Mouse (Mus musculus) frontal cortex, adult 2 months (tissue): ENCODE measurements around the gene Ciapin1. TPM values are rescaled to one million over a fixed set of nuclear protein-coding genes. Genes with fewer than 3 reads are reported as not detected.
"Not testable (repeated sequence)": the region's sequence is repeated elsewhere in the genome, so short reads cannot be mapped to it uniquely, and the experiment has no call there.

Experiments
- DNase-seq, 2 experiments: peaks; one replicate each; pipeline ENCODE4 v3.0.0; 2022; ENCODE audit warnings: low spot score in 1 of 2; ENCODE audit errors: extremely low spot score in 1 of 2
- polyA plus RNA-seq: library from polyadenylated mRNA; depleted of rRNA; stranded (reverse); fragments of >200 nt; gene quantifications from 2 replicates; pipeline ENCODE4 v1.2.3, GENCODE M21; 2012

Gene Ciapin1
- polyA plus RNA-seq, 1 experiment, result 44.8 TPM

DNA sequence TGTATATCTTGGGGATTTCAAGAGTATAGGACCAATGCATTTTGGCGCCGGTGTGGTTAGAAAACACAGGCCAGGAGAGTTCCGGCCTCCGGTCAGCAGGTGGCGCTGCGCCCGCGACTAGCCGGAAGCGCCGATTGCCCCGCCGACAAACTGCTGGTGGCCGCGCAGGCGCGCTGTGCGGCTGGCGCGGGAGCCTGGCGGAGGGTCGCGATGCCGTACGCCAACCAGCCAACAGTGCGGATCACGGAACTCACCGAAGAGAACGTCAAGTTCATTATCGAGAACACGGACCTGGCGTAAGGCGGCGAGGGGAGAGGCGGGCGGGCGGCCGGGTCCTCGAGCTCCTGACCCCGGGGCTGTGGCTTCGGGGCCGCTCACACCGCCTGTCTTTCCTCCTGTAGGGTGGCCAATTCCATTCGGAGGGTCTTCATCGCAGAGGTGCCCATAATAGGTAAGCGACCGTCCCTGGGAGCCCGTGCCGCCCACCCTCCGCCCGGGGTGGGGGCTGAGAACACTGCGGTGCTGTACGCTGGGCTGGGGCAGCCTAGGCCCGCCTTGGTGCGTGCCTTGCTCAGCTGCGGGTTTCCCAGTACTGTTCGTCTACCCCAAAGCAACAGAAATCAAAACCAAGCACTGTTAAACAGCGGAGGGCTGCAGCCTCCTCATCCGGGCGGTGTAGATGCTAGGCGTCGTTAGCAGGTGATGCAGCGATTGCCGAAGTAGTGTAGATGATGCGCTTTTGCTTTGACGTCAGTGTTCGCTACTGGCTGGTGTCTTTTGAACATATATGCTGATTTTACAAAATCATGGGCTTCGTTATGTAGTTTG, 19.4 kb upstream of the Ciapin1 start, which contains the start of gene Polr2c:
Gene Polr2c, plus strand, starts transcription at position 105 of the 828 bp plus-strand sequence.
- DNase-seq, result peak; percentile 79 to 96

- no peak for DNase-seq
Measured at GRCm38 (mm10) chr8:94857011-94857345, 18.8 kb upstream of the Ciapin1 start.

DNA sequence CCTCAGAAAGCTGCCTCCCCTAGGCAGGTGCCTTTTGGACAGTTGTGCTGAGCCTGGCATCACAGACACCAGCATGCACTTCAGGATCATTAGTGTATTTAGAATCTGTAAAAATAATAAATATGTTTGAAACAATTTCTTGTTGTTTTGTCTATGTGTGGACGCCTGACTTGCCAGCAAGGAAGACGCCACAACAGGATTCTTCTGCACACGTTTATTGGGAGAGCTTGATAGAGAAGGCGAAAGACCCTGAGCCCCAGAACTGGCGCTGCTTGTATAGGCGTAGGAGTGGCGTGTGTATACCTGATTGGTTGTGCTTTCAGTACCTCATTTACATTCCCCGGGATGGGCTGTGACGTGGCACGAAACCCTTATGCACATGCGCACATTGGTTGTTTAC, 16.6 kb upstream of the Ciapin1 start:
- not testable (repeated sequence) for DNase-seq

DNA sequence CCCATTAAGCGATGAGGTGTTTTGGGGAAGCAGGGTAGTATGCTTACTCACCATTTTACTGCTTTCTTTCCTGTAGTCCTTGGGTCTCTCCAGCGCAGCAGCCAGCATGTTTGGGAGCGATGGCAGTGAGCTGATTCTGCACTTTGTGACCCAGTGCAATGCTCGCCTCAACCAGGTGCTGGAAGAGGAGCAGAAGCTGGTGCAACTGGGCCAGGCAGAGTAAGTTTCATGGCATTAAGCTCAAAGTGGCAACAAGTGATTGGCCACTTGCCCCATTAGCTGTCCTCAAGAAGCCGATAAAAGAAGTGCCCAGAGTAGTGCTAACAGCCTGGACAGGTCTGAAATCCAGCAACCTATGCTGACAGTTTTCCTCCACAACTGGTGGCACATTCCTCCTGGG, 11.9 kb upstream of the Ciapin1 start:
- no peak for DNase-seq

GRCm38 (mm10) chr8:94841183-94841582, 3.0 kb upstream of the Ciapin1 start:
- DNase-seq, result no peak

GRCm38 (mm10) chr8:94838600-94838999, 442 bp upstream of the Ciapin1 start:
- DNase-seq, result peak; percentile 44 to 78

DNA sequence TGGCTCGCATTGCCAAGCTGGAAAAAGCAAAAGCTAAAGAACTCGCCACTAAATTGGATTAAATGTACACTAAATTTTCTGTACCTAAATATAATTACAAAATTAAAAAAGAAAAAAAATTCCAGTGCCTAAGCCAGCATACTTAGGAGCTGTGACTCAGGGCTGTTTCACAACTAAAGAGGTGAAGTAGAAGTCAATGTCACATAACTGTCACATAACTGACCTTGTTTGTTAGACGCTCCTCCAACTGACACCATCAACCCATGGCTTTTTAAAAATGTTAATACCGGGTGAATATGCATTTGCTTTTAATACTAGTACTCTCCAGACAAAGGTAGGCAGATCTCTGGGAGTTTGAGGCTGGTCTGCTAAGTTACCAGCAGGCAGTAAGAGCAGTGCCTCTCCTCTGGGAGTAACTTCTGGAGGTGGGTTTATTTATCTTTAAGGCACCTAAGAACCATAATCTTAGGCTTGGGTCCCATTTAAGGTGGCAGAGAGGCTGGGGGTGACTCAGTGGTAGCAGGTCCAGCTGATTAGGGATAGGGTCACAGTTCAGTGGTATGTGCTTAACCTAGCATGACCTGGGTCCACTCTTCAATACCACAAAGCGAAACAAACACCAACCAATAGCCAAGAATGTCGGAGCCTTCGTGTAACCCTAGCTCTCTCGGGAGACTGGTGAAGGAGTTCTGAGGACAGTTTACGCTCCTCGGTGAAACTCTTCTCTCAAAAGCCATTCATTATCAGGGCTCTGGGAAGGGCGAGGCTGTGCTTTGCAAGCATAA, 1.5 kb downstream of the Ciapin1 start:
- DNase-seq, result no peak

GRCm38 (mm10) chr8:94835751-94836150, 2.4 kb downstream of the Ciapin1 start:
- DNase-seq, result not testable (repeated sequence)

DNA sequence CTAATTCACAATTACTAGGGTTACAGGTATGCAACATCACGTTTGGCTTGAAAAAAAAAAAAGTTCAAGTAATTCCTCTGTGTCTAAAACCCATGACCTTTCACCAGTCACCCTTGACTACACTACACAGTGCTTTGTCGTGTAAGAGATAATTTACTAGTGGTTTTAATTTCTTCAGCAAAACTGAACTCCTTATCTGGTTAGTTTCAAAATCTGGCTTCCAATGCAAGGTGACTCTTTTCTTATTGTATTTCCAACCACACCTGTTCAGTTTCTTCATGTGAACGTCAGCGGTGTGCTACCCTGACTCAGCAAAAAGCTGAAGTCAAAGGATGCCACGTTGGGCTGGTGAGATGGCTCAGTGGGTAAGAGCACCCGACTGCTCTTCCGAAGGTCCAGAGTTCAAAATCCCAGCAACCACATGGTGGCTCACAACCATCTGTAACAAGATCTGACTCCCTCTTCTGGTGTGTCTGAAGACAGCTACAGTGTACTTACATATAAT, 4.2 kb downstream of the Ciapin1 start:
- DNase-seq, result not testable (repeated sequence)

- DNase-seq, result no peak
Measured at GRCm38 (mm10) chr8:94828284-94828683, 9.9 kb downstream of the Ciapin1 start.

- no peak for DNase-seq
Measured at GRCm38 (mm10) chr8:94826210-94826609, 11.9 kb downstream of the Ciapin1 start.

DNA sequence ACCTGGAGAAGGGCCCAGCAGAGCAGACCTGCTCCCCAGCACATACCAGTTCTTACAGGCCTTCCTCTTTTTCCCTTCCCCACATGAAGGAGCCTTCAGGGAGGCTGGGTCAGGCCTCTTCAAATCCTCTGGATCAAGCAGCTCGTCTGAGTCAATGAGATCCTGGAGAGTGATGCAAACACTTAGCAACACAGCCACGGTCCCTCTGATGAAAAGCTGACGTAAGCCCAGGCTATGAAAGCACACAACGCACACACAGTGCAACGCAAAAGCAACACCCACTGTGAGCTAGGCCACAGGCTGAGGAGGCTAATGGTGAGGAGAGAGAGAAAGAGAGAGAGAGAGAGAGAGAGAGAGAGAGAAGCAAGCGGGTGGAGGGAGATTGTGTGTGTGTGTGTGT, 13.0 kb downstream of the Ciapin1 start:
- no peak for DNase-seq

- peak in 1 of 2 experiments; percentile 74 for DNase-seq
Measured at GRCm38 (mm10) chr8:94822637-94823560, 15.3 kb downstream of the Ciapin1 start.

DNA sequence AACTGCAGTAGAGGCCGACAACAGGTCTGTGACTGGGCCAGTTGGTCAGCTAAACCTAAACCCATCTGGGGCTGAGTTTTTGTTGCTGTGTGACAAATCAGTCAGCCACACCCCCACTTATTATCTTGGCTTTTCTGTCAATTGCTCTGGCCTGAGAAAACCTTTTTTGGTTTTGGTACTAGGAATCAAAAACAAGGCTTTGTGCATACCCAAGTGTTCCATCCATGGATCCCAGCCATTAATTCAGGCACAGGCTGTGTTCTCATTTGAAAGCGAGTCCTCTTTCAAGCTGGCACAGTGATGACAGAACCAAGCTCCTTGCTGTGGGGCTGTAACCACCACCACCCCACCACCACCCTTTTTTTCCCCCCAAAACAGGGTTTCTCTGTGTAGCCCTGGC, 16.8 kb downstream of the Ciapin1 start:
- no peak for DNase-seq

GRCm38 (mm10) chr8:94820553-94820952, 17.6 kb downstream of the Ciapin1 start:
- DNase-seq, result no peak

- no peak for DNase-seq
Measured at GRCm38 (mm10) chr8:94819671-94820179, 18.4 kb downstream of the Ciapin1 start.

DNA sequence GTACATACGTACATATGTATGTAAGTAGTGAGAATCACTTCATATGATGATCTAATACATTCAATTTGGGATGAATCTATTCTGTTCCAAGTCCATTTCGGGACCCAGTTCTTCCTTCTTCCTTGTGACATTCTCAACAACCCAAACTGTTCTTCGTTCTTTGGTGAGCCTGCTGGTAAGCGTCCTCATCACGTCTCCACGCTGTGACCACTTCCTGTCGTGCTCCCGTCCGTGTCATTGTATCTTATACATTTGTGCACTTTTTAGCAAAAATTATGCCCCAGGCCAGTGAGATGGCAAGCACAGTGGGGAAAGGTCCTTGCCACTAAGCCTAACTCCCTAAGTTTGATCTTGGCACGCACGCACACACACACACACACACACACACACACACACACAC, 20.2 kb downstream of the Ciapin1 start:
- no peak for DNase-seq

GRCm38 (mm10) chr8:94814556-94814955, 23.6 kb downstream of the Ciapin1 start:
- peak in 1 of 2 experiments; percentile 62 for DNase-seq

GRCm38 (mm10) chr8:94812645-94813098, 25.5 kb downstream of the Ciapin1 start:
- peak; percentile 81 to 97 for DNase-seq

GRCm38 (mm10) chr8:94811654-94812053, 26.5 kb downstream of the Ciapin1 start:
- no peak for DNase-seq
